Mouse (Mus musculus): ENCODE data around the gene Plppr4. TPM values are rescaled to one million over a fixed set of nuclear protein-coding genes. Genes with fewer than 3 reads are reported as not detected.

Plppr4 gene
- polyA plus RNA-seq, 1 experiment from 2014 or later = 0.41 TPM

Small RNA genes within 50 kb of the gene (microRNA-seq; reads per million reads assigned to microRNA genes)
- gene Gm22408 = not detected

Other genes with a start within 250 kb of the Plppr4 start
- gene Plppr5, start 214.0 kb upstream of the Plppr4 start, polyA plus RNA-seq (2015; fragmentation: Nextera tagmentation; extraction: Ambion mirVana) = 0.08 and 0.19 TPM in 2 replicates

All from limb, embryonic 13.5 days (tissue).